Mouse (Mus musculus) lung, embryonic 14.5 days (tissue): ENCODE data around the gene Trappc10. TPM values are rescaled to one million over a fixed set of nuclear protein-coding genes. Genes with fewer than 3 reads are reported as not detected.

ENCODE experiments used
- ATAC-seq: fragments of 200-750 bp; cut with Nextera tagmentation; 2 replicates; pipeline ENCODE4 v1.8.0; 2017; ENCODE audit warnings: mild to moderate bottlenecking, moderate TSS enrichment, moderate library complexity; ENCODE audit not compliant: insufficient read depth
- DNase-seq: peaks from one replicate; pipeline ENCODE4 v3.0.0-alpha.2; 2015
- H3K27ac ChIP-seq: fragments of 300-500 bp; sonication (generic); 2 replicates; pipeline ENCODE4 v1.5.1; 2014; ENCODE audit warnings: low read depth, mild to moderate bottlenecking, moderate library complexity
- H3K27me3 ChIP-seq: fragments of 300-500 bp; sonication (generic); 2 replicates; pipeline ENCODE4 v1.6.1; 2014; ENCODE audit warnings: low read length, control low read depth; ENCODE audit not compliant: insufficient read depth
- H3K36me3 ChIP-seq: fragments of 300-500 bp; sonication (generic); 2 replicates; pipeline ENCODE4 v1.6.1; 2014; ENCODE audit warnings: control low read depth; ENCODE audit not compliant: insufficient read depth
- H3K4me1 ChIP-seq: fragments of 300-500 bp; sonication (generic); 2 replicates; pipeline ENCODE4 v1.6.1; 2014; ENCODE audit warnings: antibody characterized with exemption, control low read depth; ENCODE audit not compliant: insufficient read depth
- H3K4me2 ChIP-seq: fragments of 300-500 bp; sonication (generic); 2 replicates; pipeline ENCODE4 v1.6.1; 2014; ENCODE audit warnings: mild to moderate bottlenecking
- H3K4me3 ChIP-seq: fragments of 300-500 bp; sonication (generic); 2 replicates; pipeline ENCODE4 v1.5.1; 2014; ENCODE audit warnings: low read depth, low read length
- H3K9ac ChIP-seq: fragments of 300-500 bp; sonication (generic); 2 replicates; pipeline ENCODE4 v1.6.1; 2014
- H3K9me3 ChIP-seq: fragments of 300-500 bp; sonication (generic); 2 replicates; pipeline ENCODE4 v1.6.1; 2016; ENCODE audit warnings: low read depth, low read length, control low read depth
- CTCF ChIP-seq: IDR thresholded peaks from 2 replicates; pipeline ENCODE4 v1.5.1; 2016; ENCODE audit warnings: antibody characterized with exemption, low read depth
- WGBS: fragments of 180-500 bp; shearing (Covaris S2); extraction: QIAGEN DNeasy Blood & Tissue Kit; methylation state at CpG from one replicate; pipeline ENCODE4 v1.1.7; 2014; 5-methylcytosine and 5-hydroxymethylcytosine counted together
- polyA plus RNA-seq: library from polyadenylated mRNA; unstranded; fragments of >200 nt; fragmentation: Nextera tagmentation; extraction: Ambion mirVana; gene quantifications from 2 replicates; pipeline ENCODE4 v1.2.1, GENCODE M21; 2014

Gene Trappc10
- polyA plus RNA-seq, 1 experiment from 2014 or later, result 18.0 TPM

GRCm38 (mm10) chr10:78163241-78163640 is 81.2 kb downstream of the Trappc10 start:
- WGBS, result 91% methylated on average over 9 of the region's 9 CpGs
- Histone ChIP-seq H3K4me3 (no peak overlapping the region), H3K4me2 (no peak overlapping the region), H3K27ac (no peak overlapping the region), H3K27me3 (no peaks in the 10 kb centered on the region), H3K9me3 (no peaks in the 10 kb centered on the region), H3K9ac (no peak overlapping the region), H3K4me1 (peaks cover 7% of the 10 kb centered on the region; the same call in 1 of the 2 replicates), H3K36me3 (peaks cover 61% of the 10 kb centered on the region)
- DNase-seq, result no peak
- no peak for ATAC-seq
- TF ChIP-seq CTCF, result no peak

GRCm38 (mm10) chr10:78162646-78163045 is 81.8 kb downstream of the Trappc10 start:
- H3K36me3 ChIP-seq, result peaks cover 58% of the 10 kb centered on the region
- no peak for TF ChIP-seq CTCF
- H3K4me2 ChIP-seq, result no peak overlapping the region
- no peak overlapping the region for H3K9ac ChIP-seq
- H3K4me3 ChIP-seq, result no peak overlapping the region
- DNase-seq (no peak), ATAC-seq (no peak)
- peaks cover 7% of the 10 kb centered on the region; the same call in 1 of the 2 replicates for H3K4me1 ChIP-seq
- no peak overlapping the region for H3K27ac ChIP-seq
- H3K9me3 ChIP-seq, result no peaks in the 10 kb centered on the region
- WGBS, result 92% methylated on average over 12 of the region's 12 CpGs
- no peaks in the 10 kb centered on the region for H3K27me3 ChIP-seq

GRCm38 (mm10) chr10:78161096-78161495 is 83.3 kb downstream of the Trappc10 start:
- DNase-seq, result no peak
- TF ChIP-seq CTCF, result no peak
- Histone ChIP-seq H3K4me1 (peaks cover 7% of the 10 kb centered on the region; the same call in 1 of the 2 replicates), H3K9me3 (no peaks in the 10 kb centered on the region), H3K9ac (no peak overlapping the region), H3K27me3 (no peaks in the 10 kb centered on the region), H3K4me2 (no peak overlapping the region), H3K4me3 (no peak overlapping the region), H3K36me3 (peaks cover 42% of the 10 kb centered on the region), H3K27ac (no peak overlapping the region)
- WGBS, result 77% methylated on average over 8 of the region's 8 CpGs
- no peak for ATAC-seq

GRCm38 (mm10) chr10:78160369-78161095 is 83.9 kb downstream of the Trappc10 start:
- Histone ChIP-seq H3K27ac (no peak overlapping the region), H3K27me3 (no peaks in the 10 kb centered on the region), H3K9me3 (no peaks in the 10 kb centered on the region), H3K36me3 (peaks cover 37% of the 10 kb centered on the region), H3K4me2 (no peak overlapping the region), H3K4me1 (peaks cover 7% of the 10 kb centered on the region; the same call in 1 of the 2 replicates), H3K9ac (no peak overlapping the region), H3K4me3 (no peak overlapping the region)
- WGBS, result 80% methylated on average over 16 of the region's 16 CpGs
- no peak for TF ChIP-seq CTCF
- DNase-seq (no peak), ATAC-seq (no peak)

- DNase-seq (peak; percentile 96), ATAC-seq (peak; percentile 83)
- H3K36me3 ChIP-seq, result peaks cover 32% of the 10 kb centered on the region
- H3K9me3 ChIP-seq, result no peaks in the 10 kb centered on the region
- H3K4me2 ChIP-seq, result peak overlapping the region; percentile 47
- H3K27me3 ChIP-seq, result no peaks in the 10 kb centered on the region
- WGBS, result 2% methylated on average over 7 of the region's 7 CpGs
- H3K9ac ChIP-seq, result no peak overlapping the region
- H3K4me3 ChIP-seq, result no peak overlapping the region
- H3K4me1 ChIP-seq, result peaks cover 7% of the 10 kb centered on the region; the same call in 1 of the 2 replicates
- peak; percentile 99 for TF ChIP-seq CTCF
- no peak overlapping the region for H3K27ac ChIP-seq
Observed at GRCm38 (mm10) chr10:78159906-78160305, 84.5 kb downstream of the Trappc10 start.

GRCm38 (mm10) chr10:78159252-78159878 is 85.1 kb downstream of the Trappc10 start:
- Histone ChIP-seq H3K4me2 (peak overlapping the region; percentile 47), H3K9ac (no peak overlapping the region), H3K27ac (no peak overlapping the region), H3K4me1 (peaks cover 7% of the 10 kb centered on the region; the same call in 1 of the 2 replicates), H3K4me3 (peak overlapping the region; percentile 7; the same call in 1 of the 2 replicates), H3K27me3 (no peaks in the 10 kb centered on the region), H3K9me3 (no peaks in the 10 kb centered on the region), H3K36me3 (peaks cover 27% of the 10 kb centered on the region)
- 15% methylated on average over 17 of the region's 17 CpGs for WGBS
- peak; percentile 39 for ATAC-seq
- no peak for TF ChIP-seq CTCF
- peak; percentile 81 for DNase-seq

- H3K27me3 ChIP-seq, result no peaks in the 10 kb centered on the region
- H3K4me3 ChIP-seq, result no peak overlapping the region
- peak; percentile 40 for DNase-seq
- H3K9me3 ChIP-seq, result no peaks in the 10 kb centered on the region
- H3K4me1 ChIP-seq, result peaks cover 7% of the 10 kb centered on the region; the same call in 1 of the 2 replicates
- no peak overlapping the region for H3K27ac ChIP-seq
- TF ChIP-seq CTCF, result no peak
- no peak overlapping the region for H3K9ac ChIP-seq
- WGBS, result 73% methylated on average over 15 of the region's 15 CpGs
- H3K4me2 ChIP-seq, result no peak overlapping the region
- ATAC-seq, result no peak
- H3K36me3 ChIP-seq, result peaks cover 14% of the 10 kb centered on the region
Observed at GRCm38 (mm10) chr10:78158041-78158440, 86.4 kb downstream of the Trappc10 start.
